Mouse (Mus musculus): ENCODE measurements around the gene Odf3.

Odf3 gene

DNA sequence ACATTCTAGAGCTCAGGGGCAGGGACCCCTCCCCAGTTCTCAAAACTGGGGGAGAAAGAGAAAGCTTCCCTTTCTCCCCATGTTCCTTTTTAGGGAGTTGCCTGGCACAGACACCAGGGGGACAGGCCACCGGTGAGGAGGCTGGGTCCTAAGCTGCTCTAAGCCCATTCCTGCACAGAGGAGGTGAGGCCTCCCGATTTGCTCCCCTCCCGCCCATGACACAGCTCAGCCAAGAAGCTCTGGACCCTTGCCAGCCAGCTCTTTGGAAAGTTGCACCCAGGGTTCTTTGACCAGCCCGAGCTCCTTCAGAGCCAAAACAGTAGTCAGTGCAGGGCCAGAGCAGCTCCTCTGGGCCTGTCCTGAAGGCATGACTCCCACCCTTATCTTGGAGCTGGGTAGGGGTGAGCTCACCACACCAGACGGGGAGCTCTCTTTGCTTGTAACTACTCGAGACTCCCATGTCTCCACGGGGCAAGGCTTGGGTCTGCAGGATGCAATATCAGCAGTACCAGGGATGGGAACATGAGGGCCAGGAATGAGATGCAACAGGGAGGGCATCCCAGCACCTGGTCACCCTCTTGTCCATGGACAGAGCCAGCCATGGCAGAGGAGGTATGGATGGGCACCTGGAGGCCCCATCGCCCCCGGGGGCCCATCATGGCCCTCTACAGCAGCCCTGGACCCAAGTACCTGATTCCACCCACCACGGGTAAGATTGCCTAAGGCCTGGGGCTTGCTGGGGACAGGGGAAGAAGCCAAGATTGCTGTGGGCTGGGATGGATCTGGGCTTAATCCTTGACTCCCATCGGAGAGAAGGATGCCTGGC is at the start of gene Odf3:
Odf3 (plus strand) TSS at position 51 of the 826 bp plus-strand sequence.
- peak in 1 of 2 experiments; percentile 20 for DNase-seq

DNA sequence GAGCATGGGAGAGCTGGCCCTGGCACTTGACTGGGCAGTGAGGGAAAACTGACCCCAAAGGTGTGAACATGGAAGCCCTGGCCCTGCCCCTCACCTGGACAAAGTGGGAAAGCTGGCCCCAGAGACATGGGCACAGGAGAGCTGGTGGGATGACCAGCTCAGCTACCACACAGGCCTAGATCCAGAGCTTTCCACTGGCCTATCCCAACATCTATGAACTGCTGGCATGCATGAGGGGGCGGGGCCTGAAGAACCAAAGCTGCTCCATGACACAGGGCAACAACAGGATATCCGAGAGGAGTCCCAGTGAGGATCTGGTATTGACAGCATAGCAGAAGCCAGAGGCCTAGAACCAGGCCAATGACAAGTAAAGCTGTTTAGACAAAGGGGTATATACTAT is 49.4 kb upstream of the Odf3 start:
- no peak for DNase-seq

DNA sequence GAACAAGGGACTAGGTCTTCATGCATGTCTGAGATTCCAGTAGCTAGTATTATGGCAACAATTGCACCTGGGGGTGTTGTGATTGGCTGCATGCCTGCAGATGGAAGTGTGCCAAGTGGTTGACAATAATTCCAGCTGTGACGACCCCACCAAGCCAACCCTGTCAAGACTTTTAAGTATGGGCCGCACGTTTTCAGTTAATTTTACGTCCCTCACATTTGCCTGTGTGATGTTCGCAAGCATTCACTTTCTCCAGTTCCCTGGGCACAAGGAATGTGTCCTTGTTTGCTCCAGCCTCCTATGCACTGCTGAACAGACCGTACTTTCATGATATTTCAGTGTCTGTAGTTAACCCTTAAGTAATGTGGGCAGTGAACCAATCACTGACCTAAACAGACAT is 45.0 kb upstream of the Odf3 start:
- DNase-seq = no peak

DNA sequence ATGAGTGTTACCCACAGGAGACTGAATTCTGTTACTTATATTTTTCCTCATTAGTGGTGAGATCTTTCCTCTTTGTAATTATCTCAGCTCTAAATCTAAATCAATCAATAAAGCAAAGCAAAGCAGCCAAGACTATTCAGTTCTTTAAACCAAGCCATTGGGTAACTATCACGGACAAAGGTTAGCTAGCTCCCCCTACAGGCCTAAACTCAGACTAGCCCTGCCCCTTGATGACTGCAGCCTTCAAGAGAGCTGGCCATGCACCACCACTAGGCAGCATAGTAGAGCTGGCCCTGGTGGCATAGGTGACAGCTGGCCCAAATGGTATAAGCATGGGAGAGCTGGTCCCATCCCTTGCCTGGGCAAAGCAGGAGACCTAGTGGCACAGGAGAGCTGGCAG is 41.9 kb upstream of the Odf3 start:
- DNase-seq = peak; percentile 38 to 63

DNA sequence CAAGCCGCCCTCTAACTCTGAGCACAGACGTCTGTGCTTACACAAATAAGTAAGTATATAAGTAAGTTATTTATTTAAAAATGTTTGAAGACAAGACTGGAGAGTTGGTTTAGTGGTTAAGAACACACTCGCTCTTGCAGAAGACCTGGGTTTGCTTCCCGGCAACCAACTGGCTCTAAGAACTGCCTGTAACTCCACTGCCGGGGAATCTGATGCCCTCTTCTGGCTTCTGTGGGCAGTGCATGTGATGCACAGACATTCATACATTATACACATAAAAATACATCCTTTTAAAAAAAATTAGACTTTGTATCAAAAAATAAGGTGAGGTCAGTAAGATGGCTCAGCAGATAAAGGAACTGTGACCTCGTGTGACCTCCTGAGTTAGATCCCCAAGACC is 37.1 kb upstream of the Odf3 start:
- no peak for DNase-seq

DNA sequence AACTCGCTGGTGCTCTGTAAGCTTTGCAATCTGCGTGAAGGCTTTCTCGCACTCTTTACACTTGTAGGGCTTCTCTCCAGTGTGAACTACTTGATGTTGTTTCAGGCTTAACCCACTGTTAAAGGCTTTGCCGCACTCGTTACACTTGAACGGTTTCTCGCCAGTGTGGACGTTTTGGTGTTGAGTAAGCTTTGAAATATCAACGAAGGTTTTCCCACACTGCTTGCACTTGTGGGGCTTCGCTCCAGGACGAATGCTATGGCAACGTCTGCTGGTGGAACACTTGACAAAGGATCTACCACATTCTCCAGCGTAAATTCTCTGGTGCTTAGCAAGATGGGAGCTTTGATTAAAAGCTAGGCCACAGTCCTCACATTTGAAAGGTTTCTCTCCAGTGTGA is 35.9 kb upstream of the Odf3 start:
- DNase-seq = no peak

DNA sequence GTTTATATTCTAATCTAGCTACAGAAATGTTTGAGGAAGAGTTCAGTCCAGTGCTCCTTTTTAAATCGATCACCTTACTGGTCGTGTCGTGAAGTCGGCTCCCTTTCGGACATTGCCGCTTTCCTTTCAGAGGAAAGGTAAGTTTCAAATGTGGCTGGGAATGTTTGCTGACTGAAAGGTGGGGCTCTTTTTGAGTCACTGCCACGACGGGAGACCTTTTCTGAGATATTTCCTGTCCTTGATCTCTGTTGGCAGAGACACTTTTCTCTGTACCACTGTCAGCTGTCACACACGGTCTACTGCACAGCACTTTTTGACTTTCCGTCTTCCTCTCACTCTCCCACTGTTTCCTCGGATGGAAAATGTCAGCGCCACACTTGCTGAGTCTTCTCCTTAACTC is 34.8 kb upstream of the Odf3 start:
- DNase-seq = no peak

DNA sequence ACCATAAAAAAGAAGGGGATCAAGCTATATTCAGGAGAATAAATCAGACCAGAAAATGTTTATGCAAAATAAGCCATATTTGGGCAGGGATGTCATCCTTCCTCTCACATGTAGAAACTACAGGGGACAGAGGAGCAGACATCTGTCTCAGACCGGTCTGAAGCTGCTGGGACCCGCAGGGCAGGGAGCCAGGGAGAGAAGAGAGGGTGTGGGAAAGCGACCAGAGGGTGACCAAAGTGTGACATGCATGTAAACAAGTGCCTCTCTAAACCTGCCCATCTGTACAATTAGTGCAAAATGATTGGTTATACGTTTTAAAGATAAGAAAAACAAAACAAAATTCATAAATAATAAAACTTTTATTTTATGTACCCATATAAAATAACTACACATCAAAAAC is 27.4 kb upstream of the Odf3 start:
- DNase-seq = no peak

DNA sequence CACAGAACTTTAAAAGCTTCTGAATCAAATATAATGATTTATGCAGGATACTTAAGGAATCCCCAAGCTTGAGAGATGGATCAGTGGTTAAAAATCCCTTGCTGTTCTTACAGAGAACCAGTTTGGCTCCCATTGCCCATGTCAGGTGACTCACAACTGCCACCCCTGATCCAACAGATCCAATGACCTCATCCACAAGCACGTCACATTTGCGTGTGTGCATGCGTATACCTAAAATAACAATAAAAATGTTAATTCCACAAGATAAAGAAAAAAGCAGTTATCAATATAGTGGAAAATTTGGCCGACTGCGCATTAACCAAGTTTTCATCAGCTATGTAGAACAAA is 26.3 kb upstream of the Odf3 start:
- DNase-seq = no peak

DNA sequence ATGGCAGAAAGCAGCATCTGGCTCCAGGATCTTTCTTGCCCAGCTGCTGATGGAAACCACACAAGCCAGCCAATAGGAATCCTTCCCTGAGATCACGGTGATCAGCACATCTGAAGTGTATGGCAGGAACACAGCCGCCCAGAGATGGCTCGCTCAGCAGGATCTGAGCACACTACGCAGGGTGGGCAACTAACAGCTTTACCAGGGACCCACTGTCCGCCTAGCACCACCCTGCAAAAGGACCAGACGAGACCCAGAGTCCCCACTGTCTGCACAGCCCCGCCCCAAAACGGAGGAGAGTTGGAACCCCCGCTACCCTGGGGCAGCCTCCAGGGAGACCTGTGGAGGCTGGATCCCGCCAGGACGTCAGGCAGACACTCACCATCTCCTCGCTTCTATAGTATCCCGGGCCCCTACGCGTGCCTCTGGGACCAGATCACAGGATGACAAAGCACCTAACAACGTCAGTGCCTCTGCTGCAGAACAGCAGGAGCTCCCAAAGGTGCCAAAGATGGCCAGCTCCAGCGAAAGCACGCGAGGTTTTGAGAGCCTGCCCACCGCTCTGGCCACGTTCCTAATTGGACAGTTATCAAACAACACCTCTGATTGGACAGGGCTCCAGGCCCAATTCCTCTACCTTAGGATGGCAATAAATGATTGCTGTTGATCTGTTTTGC is 25.8 kb upstream of the Odf3 start, which contains the start of gene Zfp941:
Zfp941 (minus strand) TSS at position 526 of the 677 bp plus-strand sequence.
- DNase-seq = peak; percentile 31 to 32

DNA sequence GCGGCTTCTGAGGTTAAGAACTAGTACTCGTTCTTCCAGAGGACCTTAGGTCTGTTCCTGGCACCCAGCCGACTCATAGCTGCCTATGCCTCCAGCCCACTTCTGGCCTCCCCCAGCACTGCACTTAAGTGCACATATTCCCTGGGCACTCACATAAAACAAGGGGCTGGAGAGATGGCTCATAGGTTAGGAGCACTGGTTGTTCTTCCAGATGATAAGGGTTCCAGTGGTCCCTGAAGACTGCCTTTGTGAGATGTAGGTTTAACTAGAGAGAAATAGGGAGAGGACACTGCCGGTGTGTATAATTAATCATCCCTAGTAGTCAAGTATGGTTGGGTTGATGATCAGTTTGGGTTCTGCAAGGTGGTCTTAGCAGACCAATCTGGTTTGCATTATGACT is 24.9 kb upstream of the Odf3 start:
- no peak for DNase-seq

DNA sequence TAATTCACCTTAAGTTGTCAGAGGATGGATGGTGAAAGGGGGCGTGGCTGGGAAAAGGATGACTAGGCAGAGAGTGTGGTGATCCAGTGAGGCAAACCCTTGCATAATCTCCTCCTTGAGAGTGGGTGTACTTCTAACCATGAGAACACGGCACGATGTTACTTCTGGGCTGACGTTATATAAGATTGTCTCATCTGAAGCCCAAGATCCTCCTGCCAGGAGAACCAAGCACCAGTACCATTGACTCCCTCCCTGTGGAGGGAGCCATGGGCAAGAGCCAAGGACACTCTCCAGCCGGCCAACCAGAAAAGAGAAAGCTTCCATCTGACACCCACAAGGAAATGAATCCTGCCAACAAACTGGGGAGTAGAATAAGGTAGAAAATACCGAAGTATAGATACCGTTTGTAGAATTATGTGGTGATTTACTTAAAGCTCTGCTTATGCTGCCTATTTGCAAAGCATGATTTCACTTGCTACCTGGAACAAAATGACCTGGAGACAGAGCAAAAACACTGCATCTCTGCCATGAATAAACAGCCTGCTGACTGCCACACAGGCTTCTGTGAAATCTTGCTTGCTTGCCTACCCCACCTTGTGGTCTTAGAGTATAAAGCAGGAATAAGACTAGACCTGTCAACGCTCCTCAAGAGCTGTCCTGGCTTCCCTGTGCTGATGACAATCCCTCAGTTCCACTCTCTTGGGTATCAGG is 19.3 kb upstream of the Odf3 start:
- DNase-seq = peak; percentile 52 to 71

DNA sequence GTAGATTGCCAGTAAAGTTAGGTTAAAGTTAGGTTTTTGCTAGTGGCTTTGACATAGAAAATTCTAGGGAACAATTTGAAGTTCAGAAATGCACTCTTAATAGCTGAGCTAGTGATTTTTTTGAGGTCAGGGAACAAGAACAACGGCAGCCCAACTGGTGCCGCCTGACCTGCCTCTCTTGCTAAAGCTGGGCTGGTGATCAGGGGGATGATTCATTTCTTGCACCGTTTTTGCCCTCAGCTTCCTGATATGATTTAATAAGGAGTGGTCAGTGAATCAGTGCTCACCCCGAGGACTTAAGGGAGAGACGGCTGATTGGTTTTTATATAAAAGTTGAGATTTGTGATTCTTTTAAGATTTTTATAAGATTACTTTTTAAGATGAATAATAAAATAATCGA is 16.2 kb upstream of the Odf3 start:
- no peak for DNase-seq

DNA sequence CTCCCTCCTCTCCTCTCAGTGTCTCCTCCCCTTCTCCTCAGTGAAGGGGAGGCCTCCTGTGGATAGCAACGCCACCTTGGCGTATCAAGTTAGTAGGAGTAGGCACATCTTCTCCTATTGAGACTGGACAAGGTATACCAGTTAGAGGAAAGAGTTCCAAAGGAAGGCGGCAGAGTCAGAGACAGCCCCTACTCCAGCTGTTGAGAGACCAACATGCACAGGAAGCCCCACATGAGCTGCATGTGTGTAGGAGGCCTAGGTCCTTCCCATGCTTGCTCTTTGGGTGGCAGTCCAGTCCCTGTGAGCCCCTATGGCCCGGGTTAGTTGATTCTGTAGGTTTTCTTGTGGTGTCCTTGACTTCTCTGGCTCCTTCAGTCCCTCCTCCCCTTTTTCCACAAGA is 14.3 kb upstream of the Odf3 start:
- DNase-seq = no peak

DNA sequence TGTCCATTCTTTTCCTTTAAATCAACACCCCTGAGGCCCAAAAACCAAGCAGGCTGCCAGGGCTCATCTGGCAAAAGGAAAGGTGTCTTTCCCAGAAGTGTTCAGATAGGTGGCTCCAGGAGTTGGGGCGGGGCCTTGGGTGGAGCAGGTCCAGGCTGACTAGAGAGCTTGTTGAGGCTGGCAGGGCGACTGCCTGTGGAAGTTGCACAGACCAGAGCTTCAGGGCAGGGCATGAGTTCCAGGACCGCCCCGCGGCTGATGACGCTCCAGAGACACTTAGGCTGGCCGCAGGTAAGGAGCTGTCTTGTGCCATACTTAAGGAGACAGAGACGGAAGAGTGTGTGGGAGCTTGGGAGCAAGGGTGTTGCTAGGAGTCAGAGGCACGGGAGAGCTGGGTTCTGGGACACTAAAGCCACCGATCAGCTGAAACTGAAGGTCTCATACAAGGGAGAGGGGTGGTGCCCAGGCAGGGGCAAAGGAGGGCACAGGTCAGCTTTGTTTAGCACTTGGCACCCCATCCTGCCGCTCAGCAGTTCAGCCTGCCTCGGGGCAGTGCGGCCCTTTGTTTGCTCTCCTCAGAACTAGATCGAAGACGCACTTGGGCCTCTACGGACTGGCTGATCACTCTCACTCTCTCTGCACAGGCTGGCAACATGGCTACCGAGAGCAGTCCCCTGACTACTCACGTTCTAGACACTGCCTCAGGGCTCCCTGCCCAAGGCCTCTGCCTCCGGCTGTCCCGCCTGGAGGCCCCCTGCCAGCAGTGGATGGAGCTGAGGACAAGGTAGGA is 12.4 kb upstream of the Odf3 start, which contains the start of gene Urah:
Urah (plus strand) TSS at position 51 of the 790 bp plus-strand sequence.
- peak; percentile 74 to 84 for DNase-seq

DNA sequence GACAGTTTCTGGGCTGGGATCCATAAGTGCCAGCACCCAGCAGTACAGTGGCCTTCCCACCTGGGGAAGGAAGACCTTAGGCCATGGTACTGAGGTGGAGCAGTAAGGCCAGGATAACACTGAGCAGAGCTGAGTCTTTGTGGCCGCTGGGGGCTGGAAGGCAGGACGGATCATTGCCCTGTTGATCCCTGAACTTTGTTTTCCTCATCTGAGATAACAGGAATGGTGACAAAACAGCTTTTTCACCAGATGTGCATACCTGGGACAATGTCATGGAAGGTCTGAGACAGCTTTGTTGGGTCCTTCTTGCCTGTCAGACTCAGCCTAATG is 11.9 kb upstream of the Odf3 start:
- DNase-seq = no peak

DNA sequence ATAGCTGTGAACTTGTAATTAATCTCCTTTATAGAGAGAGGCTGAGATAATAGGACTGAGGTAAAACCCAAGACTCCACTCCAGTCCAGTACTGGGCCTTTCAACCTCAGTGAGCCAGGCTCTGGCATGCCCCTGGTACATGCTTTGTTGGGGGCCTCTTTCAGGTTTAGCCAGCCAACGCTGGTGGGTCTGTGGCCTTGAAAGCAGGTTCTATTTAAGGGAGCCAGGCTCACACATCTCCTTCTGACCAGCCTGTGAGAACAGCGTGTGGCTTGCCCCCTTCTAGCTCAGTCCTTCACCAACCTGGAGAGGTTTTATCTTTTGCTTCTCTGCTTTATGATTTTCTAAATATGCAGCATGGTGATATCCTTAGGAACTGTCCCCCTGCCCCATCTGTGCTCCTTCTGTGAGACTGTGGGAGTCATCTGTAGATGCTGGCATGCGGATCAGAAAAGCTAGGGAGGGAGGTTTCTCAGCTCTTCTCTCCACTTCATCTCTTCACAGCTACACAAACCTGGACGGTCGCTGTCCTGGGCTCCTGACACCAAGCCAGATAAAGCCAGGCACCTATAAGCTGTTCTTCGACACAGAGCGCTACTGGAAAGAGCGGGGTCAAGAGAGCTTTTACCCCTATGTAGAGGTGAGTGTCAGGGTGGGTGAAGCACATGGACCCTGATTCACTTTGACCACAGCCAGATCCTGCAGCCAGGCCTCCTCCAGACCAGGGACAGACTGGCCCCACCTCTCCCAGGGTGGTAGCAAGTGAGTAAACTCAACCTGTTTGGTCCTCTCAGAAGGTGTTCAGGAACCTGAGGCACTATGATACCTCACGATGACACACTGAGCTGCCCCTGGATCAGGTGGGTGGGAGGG is 11.1 kb upstream of the Odf3 start:
- no peak for DNase-seq

DNA sequence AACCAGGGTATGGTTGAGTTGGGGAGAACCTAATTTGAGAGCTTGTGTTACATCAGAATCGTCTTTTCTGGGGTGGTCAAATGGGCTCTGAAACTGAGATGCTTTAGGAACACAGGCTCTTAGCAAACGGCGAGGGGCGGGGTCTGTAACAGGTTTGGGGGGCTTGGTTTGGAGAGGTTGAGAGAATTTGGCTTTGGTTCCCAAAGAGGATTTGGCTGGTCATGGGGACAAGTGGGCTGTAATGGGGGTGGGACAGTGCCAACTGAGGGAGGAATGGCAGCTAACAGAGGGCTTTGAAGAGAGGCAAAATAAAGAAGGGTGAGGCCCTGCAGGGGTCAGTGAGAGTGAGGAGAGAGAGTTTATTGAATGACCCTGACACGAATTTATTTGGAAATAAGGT is 8.0 kb upstream of the Odf3 start:
- DNase-seq = no peak

DNA sequence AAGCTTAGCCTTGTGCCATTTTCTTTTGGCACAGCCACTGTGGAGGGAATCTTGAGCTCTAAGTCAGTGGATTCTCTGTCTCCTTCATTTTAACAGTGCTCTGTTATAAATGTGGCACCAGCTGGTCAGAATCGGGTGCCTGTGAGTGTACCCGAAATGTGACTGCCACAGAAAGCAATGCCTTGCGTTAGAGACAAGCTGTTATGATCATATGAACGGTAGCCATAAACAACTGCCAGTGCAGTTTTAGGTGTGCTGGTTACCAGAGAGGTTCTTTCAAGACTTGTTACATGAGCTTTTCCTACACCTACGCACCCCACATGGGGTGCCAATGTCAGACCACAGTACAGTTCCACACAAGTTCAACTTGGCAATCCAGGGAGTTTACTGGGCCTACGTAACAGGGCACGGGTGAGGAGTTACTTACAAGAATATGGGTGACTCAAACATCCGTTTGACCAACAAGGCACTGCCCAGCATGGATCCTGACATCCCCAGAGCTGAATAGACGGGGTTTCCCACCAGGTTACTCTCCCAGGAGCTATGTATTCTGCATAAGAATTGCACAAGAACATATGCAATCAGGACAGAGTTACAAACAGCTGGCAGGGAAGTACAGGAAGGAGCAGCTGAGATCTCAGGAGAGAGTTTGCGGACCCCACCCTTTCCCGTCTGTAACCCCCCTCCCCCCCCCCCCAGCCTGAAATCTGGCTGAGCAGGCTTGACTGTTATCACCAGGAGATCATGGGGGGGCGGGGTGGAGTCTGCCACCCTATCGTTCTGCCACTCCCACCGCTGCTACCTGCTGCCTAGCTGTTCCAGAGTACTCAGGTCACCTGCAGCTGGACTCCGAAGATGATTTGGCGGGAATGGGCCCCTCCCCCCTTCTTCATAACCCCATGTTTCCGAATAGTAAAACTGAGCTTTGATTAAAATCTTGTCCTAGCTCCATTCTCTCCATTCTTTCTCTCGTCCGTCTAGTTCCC is 6.6 kb upstream of the Odf3 start:
- DNase-seq = peak; percentile 2 to 28

DNA sequence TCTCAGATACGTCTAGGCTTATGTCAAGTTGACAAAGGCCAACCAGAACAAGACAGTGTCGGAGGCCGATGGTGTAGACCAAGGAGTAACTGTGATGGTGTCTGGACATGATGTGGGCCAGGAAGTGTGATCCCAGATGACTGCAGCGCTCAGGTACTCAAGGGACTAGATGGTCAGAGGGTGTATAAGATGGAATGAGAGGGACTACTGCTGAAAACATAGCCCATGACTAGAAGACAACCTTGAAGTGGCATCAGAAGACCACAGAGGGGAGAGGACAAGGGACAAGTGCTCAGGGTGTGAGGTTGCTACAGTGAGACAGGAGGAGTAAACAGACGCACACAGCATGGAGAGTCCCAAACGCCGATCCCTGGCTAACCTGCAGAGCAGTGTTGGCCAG is 3.8 kb upstream of the Odf3 start:
- no peak for DNase-seq
